Mouse (Mus musculus): Measurements from ENCODE around the gene Tfpi2.
A peak's percentile ranks its signal among the peaks of the same experiment; 100 is the strongest.

The Tfpi2 gene

DNA sequence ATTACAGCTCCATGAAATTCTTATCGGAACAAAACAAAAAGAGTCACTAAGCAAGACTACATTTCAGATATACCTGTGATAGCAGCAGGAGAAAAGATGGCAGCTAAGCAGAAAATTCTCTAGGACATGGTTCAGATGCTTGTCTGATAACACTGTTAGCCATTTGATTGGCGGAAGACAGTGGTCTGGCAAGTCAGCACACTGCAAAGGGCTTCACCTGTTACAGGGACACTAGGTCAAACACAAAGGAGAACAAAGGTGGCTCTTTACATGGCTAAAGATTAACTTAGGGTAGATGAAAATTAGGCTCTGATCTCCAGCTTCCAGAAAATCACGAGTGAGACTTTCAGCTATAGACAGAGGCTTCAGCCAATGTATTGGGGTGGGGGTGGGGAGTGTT lies at the start of gene Tfpi2:
Tfpi2 (minus strand) TSS at position 170 of the 400 bp plus-strand sequence.
- no peak for DNase-seq

- DNase-seq = no peak
Measured at GRCm38 (mm10) chr6:4030956-4031355, 42.2 kb upstream of the Tfpi2 start.

- DNase-seq = no peak
Measured at GRCm38 (mm10) chr6:4026367-4026766, 37.6 kb upstream of the Tfpi2 start.

DNA sequence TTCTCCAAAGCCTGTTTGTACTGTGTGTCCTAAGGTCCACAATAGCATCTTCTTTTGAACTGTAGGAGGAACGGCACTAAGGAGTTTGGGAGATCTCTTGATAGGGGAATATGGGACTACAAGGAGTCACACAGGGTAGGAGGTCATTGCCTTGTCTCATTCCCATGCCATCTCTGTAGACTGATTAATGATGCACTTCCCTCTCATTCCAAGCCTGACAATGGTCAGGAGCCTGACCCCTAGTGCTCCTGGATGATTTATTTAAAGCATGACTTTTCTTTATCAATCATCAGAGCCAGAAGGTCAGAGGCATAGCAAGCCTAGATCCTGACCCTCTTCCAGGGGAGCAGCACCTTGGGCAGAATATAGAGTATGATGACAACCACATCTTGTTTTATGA lies 33.9 kb upstream of the Tfpi2 start:
- no peak for DNase-seq

- no peak for DNase-seq
Measured at GRCm38 (mm10) chr6:4009548-4009947, 20.8 kb upstream of the Tfpi2 start.

- DNase-seq = no peak
Measured at GRCm38 (mm10) chr6:4008501-4009040, 19.9 kb upstream of the Tfpi2 start.

DNA sequence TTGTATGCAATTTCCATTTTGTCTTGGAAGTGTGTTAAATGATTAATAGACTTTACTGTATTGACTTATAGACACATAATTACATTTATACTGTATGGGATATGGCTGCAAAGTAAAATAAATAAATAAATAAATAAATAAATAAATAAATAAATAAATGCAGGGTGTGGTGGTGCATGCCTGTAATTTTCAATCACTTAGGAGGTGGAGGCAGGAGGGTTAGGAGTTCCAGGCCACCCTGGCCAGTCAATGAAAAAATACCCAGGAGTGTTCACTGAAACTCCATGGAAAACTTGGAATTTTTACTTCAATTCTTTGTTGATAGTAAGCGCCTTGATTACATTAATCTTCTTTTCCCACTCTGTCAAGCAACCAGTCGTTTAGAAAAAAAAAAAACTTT lies 16.1 kb upstream of the Tfpi2 start:
- no peak for DNase-seq

- DNase-seq = peak; percentile 9
Measured at GRCm38 (mm10) chr6:4003890-4004306, 15.2 kb upstream of the Tfpi2 start, which contains the start of gene Gng11. Gene Gng11, plus strand, starts transcription at chr6:4003904.

GRCm38 (mm10) chr6:4003445-4003844 lies 14.7 kb upstream of the Tfpi2 start:
- no peak for DNase-seq

- no peak for DNase-seq
Measured at GRCm38 (mm10) chr6:4000716-4001115, 12.0 kb upstream of the Tfpi2 start.

DNA sequence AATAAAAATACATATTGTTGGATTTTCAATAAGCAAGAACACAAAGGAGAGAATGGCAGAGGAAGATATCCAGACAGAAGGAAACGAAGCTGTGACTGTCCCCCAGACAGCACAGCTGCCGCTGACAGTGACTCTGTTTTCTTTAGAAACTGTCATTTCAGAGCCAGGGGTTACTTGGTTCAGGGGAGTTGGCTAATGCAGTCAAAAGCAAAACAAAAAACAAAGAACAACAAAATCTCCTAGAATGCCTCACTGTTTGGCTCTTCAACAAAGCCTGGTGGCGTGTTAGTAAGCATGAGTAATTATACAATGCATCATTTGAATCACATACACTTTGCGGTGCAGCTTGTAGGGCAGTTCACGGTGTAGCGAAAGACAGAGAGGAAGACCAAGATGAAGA lies 10.6 kb upstream of the Tfpi2 start:
- no peak for DNase-seq

GRCm38 (mm10) chr6:3998089-3998488 lies 9.4 kb upstream of the Tfpi2 start:
- no peak for DNase-seq

DNA sequence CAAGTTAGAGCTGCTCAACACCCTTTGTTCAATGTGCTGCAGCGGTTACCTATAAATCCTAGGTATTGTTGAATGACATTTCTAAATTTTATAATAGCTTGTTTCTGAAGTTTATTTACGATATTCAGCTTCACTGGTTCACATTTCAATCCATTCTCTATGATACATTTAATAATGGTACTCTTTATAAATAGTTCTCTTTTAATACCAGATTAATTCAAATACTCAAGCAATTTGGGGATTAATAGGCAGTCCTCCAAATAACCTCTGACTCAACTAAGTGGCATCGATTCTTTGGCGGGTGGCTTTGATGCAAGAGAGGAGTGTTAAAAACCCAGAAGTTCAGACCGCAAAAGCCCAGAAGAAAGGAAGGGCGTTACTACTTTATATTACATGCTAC lies 4.8 kb upstream of the Tfpi2 start, which contains the start of gene Gngt1:
Gngt1 (plus strand) TSS at position 301 of the 400 bp plus-strand sequence.
- no peak for DNase-seq

- DNase-seq = no peak
Measured at GRCm38 (mm10) chr6:3982661-3983284, 5.9 kb downstream of the Tfpi2 start.

- DNase-seq = no peak
Measured at GRCm38 (mm10) chr6:3973679-3974078, 15.0 kb downstream of the Tfpi2 start.

DNA sequence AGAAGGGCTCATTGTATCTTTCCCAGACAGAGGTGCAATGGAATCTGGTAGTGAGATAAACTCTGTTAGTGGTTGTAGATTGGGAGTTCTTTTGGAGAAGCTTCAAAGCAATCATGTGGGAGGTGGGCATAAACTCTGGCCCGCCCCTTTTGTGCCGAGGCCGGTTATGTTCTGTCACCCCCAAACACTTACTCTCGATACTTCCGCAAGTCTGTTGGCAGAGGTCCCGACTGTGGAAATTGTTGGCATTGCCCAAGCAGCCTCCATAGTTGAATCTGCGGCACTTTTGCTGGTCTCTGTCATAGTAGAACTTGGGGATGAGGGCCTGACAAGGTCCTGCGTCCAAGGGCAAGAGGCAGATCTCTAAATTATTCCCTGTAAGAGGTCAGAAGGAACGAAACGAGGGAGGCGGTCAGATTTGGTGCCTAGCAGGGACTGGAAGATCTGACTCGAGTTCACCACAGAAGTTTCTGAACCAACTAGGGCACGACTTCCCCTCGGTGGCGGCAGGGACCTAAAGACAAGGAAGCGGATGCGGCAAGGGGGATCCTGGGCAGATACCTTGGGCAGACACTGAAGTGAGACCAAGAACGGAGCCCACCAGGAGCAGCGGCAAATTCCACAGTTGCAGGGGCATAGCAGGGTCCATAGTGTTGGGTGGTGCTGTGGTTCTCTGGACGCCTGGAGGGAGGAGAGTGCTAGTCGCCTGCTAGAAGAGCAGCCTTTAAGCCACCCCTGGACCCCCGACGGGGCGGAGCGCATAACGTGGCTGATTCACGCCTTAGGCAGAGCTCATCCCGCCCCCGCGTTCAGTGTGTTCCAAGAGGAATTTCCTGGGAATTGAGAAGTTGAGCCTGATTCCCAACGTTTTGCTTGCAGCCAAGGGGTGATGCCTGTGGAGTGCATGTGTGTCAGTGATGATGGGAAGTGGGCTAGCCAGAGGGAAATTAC lies 20.8 kb downstream of the Tfpi2 start:
- no peak for DNase-seq

- no peak for DNase-seq
Measured at GRCm38 (mm10) chr6:3954969-3955368, 33.8 kb downstream of the Tfpi2 start.

DNA sequence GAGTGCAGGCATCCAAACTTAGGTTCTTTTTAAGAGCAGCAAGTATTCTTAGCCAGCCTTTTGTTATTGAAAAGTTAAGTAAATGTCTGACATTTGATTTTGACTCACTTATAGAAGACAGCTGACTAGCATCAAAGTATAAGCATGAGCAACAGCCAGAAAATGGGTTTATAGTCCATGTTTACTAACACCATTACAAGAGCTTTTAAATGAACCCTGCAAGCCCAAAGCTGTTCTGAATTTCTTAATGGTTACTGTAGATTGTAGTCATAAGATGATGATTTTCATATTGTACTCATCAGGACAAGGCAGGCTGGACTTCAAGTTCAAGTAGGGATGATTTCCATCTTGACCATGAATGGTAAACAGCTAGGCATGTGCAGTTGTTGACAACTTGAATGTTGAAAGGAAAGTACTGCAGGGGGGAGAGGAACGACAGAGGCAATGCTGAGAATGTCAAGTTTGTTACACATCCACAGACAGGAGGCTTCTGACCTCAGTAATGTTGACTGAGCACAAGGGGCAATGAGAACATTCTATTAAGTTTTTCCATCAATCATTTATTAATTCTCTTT lies 52.5 kb downstream of the Tfpi2 start:
- DNase-seq = no peak

GRCm38 (mm10) chr6:3935606-3936005 lies 53.1 kb downstream of the Tfpi2 start:
- DNase-seq = no peak

- DNase-seq = no peak
Measured at GRCm38 (mm10) chr6:3935048-3935447, 53.7 kb downstream of the Tfpi2 start.

GRCm38 (mm10) chr6:3926140-3926539 lies 62.6 kb downstream of the Tfpi2 start:
- DNase-seq = no peak

DNA sequence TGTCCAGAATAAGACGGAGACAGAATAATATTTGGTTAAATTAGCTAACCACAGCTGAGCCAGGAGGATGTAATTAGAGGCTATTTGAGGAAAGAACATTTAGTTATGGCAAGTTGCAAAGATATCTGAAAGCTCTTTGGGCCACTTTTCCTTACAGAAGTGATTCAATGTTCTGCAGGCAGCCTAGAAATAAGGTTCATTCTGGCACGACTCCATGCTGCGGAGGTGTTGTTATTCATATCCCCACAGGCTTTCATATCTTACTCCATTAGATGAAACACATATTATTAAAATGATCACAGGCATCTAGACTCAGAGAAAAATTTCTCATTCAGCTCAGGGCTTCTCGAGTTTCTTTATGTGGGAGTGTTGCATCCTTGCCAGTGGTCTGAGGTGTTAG lies 65.8 kb downstream of the Tfpi2 start:
- DNase-seq = no peak

- DNase-seq = no peak
Measured at GRCm38 (mm10) chr6:3916015-3916414, 72.7 kb downstream of the Tfpi2 start.

Data from cerebellum, adult 11 months (tissue).